Mouse (Mus musculus) kidney, adult 2 months (tissue): Measurements from ENCODE around the gene Mlxipl.

Source experiments
- CTCF ChIP-seq: fragments of 200-500 bp; conservative IDR thresholded peaks from 2 replicates; pipeline ENCODE4 v1.5.1; 2011; ENCODE audit warnings: low read depth, mild to moderate bottlenecking, control low read depth, low read length, moderate library complexity, mixed read lengths; ENCODE audit not compliant: insufficient read depth, insufficient read length
- POLR2A ChIP-seq: fragments of 200-500 bp; IDR thresholded peaks from one replicate; pipeline ENCODE4 v1.6.1; 2011; ENCODE audit warnings: low read depth, low read length, control low read depth

GRCm38 (mm10) chr5:135076931-135077505, 12.7 kb upstream of the Mlxipl start:
- TF ChIP-seq CTCF (no peak), POLR2A (no peak)
